Mouse (Mus musculus) thymus, postnatal 0 days (tissue): Measurements from ENCODE around the gene Sbk3. TPM values are rescaled to one million over a fixed set of nuclear protein-coding genes. Genes with fewer than 3 reads are reported as not detected.
"Not testable (repeated sequence)": the region's sequence is repeated elsewhere in the genome, so short reads cannot be mapped to it uniquely, and the experiment has no call there.

Source experiments
- DNase-seq: peaks from one replicate; pipeline ENCODE4 v3.0.0-alpha.2; 2015; ENCODE audit warnings: low spot score
- polyA plus RNA-seq: library from polyadenylated mRNA; unstranded; fragments of >200 nt; fragmentation: Nextera tagmentation; extraction: Ambion mirVana; gene quantifications from 2 replicates; pipeline ENCODE4 v1.2.1, GENCODE M21; 2015

The Sbk3 gene
- polyA plus RNA-seq, result not detected in 2 replicates

DNA sequence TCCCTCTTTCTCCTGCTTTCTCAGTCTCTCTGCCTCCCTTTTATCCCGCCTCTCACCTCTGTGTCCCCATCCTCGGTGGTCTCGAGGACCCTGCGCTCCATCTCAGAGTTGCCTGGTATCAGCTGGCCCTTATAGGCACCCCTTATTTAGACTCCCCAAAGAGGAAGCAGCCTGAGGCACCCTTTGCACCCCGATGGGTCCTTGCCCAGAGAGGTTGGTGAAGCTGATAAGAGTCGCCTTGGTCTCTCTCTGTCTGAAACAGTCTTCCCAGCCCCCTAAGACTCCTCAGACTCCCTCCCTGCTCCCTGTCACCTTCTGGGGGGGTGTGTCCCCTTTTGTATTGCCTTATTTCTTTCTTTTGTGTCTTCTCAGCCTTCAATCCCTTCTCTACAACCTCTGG, at the start of gene Sbk3:
TSS of gene Sbk3 (minus strand) at position 101 of the 400 bp plus-strand sequence.
- DNase-seq, result no peak

DNA sequence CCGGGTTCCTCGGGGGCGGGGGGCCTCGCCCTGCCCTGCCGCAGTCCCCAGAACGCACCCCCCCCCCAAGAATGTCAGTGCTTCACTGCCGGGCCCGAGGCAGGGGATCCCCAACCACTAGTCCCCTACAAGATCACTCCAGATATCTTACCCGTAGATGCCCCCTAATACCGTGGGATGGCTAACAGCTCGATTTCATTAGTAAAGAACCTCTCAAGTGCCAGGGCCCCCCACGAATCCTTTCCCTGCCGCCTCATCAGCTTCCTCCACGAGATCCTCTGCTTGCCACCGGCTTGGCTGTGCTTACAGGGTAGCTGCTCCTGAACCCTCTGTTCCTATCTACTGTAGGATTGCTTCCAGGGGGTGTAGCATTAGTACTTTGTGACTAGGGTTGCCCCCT, 49.7 kb upstream of the Sbk3 start:
- no peak for DNase-seq

DNA sequence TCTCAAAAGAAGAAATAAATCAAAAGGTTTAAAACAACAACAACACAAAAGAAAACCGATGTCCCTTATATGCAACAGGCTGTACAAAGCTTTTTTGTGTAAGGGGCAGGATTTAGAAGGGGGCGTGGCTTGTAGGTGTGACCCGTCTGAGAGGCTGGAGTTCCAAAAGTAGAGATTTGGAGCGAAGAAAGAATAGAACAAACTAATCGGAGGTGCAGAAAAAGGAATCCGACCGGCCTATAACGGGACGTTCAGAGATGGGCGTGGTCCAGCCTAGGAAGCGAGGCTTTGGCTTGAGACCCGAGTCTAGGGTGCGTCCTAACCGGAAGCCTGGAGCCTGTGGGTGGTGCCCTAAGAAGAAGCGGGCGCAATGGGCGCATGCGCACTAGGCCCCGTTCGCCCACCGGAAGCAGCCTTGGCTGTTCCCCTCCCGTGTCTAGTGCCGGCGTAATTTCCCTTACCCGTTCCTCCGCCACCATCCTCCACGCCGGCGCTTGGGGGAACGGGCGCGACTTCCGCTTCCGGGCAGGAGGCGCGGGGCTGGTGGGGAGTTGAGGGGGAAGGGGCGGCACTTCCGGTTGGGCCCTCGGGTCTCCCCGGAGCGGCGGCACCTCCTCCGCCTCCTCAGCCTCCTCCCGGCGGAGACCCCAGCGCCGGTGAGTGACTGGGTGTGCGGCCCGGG, 49.2 kb upstream of the Sbk3 start, which contains the start of the genes Zfp865 and Ccdc106:
TSS of gene Zfp865 (plus strand) at position 377 of the 682 bp plus-strand sequence.
TSS of gene Ccdc106 (plus strand) at position 554 of the 682 bp plus-strand sequence.
- peak; percentile 99 for DNase-seq

DNA sequence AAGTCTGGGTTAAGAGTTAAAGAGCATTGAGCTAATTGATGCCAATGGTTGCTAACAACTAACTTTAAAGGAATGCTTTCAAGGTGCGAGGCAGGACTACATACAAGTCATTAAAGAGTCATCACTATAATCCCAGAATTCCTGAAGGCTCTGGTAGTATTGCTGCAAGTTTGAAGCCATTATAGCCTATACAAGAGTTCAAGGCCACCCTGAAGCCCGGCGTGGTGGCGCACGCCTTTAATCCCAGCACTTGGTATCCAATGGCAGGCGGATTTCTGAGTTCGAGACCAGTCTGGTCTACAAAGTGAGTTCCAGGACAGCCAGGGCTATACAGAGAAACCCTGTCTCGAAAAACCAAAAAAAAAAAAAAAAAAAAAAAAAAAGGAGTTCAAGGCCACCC, 48.6 kb upstream of the Sbk3 start:
- not testable (repeated sequence) for DNase-seq

DNA sequence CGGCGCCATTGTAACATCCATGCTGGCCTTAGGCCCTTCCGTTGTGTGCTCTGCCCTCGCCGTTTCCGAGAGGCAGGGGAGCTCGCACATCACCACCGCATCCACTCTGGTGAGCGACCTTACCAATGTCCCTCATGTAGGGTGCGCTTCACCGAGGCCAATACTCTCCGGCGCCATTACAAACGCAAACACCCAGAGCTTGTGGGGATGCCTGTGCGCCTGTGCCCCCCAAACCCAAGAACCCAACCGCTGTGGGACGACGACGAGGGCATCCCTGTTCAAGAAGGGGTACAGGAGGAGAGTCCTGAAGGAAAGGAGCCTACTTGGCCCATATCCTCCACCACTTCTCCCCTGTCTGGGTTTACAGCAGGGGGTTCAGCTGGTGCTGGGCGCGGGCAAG, 47.0 kb upstream of the Sbk3 start:
- no peak for DNase-seq

DNA sequence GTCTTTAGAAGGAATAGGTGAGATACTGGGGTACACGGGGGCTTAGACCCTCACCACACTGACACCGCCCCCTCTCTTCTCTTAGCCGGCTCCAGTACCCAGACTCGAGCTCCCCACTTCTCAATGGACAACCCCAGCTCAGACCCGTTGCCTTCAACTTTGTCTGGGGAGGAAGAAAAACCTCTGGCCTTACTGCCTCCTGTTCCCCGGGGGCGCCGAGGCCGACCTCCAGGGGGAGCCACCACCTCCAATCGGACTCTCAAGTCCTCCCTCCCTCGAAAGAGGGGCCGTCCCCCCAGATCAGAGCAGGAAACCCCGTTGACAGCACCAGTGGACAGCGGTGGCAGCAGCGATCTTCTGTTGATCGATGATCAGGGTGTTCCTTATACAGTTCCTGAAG, 46.4 kb upstream of the Sbk3 start:
- no peak for DNase-seq

DNA sequence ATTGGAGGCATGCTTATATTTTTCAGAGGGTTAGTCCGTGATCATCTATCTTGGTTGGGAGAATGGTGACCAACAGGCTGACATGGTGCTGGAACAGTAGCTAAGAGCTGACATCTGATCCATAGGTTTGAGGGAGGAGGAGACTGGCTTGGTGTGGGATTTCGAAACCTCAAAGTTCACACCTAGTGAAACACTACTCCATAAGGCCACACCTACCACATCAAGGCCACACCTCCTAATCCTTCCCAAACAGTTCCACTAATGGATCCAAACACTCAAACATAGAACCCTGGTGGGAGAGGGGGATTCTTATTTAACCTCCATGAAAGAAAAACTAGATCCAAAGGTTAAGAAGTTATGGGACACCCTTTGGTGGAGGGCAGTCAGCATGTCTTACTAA, 46.0 kb upstream of the Sbk3 start:
- DNase-seq, result no peak

DNA sequence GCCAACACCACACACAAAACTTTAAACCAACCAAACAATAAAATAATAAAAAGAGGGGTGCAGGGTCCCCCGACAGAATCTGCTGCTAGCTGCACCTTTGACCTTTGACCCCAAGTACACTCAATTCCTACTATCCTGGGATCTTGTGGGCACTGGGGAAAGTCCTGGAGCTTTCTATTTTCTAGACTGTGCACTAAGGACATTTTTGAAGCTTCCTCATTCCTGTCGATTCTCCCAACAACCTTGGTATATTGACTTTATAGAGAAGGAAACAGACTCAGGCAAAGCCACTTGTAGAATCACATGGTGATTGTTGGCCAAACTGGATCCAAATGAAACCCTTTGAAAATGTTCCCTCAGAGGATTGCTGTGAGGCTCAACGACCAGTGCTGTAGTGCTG, 45.1 kb upstream of the Sbk3 start:
- DNase-seq, result no peak

DNA sequence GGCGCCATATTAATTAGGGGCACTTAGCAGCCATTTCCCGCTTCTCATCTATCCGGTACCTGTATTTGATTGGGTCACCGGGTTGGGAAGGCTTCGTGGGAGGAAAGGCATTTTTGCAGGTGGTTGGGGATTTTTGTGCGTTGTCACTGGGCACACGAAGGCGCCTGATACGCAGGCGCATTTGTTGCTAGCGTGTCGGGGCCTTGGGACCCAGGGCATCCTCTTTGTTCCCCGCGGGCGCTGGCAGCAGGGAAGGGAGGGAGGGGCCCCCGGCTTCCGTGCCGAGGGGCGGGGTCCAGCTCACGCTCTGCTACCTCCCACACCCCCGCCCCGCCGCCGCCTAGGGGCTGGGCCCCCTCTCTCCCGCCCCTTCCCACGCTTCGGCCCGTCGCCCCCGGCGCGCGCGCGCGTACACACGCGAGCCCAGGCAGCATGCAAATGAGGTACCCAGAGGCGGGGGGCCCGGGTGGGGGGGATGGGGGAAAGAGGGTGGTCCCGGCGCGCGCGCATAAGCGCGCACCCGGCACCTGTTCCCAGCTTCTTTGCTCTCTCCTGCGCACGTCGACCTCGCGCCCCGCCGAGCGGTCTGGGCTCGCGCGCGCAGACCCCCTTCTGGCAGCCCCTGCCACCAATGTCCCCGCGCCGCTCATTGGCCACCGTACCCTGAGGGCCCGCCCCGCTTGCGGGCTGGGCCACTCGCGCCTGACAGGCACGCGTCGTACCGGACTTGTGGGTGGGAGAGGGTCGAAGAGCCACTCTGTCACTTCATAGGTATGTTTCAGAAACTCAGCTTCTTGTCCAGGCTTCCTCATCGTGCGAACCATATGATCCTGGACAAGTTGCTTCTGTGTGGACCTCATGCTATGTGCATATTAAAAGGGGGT, 44.4 kb upstream of the Sbk3 start, which contains the start of gene Gm44973:
TSS of gene Gm44973 (plus strand) at position 379 of the 884 bp plus-strand sequence.
- DNase-seq, result peak; percentile 97

DNA sequence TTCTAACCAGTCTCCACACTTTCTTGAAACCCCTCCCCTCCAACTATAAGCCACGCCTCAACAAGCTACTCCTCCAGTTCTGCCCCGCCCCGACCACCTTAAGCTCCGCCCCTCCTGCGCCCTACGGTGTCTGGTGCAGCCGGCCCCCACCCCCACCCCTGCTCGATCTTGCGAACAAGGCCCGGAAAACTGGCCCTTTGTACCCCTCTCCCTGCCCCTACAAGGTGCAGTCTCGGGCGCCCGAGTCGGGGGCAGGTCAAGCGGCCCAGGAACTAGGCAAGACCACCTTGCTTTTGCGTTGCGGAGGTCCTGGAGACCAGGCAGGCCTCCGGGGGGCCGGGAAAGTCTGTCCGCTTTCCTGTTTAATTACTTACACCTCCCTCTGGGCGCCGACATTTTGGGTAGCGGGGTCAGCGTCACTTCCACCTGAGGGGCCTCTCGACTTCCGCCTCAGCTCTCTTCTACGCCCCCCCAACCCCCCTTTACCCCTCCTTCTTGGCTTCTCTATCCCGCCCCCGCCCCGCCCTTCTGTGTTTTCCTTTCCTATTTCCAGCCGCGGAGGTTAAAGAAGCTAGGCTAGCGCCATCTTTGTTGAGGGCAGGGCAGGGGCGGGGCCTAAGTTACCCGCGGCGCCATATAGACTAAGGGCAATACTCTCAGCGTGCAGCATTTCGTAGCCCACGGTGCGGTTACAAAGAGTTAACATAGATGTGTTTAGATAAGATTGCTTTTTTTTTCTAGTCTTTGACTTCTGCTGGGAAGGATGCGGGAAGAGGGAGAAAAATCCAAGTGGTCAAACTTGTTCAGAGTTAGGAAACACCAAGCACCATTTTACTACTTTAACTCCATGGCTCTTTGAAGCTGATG, 43.5 kb upstream of the Sbk3 start, which contains the start of the genes Zfp524 and Fiz1:
TSS of gene Zfp524 (plus strand) at position 165 of the 867 bp plus-strand sequence.
TSS of gene Fiz1 (minus strand) at position 447 of the 867 bp plus-strand sequence.
- peak; percentile 98 for DNase-seq

DNA sequence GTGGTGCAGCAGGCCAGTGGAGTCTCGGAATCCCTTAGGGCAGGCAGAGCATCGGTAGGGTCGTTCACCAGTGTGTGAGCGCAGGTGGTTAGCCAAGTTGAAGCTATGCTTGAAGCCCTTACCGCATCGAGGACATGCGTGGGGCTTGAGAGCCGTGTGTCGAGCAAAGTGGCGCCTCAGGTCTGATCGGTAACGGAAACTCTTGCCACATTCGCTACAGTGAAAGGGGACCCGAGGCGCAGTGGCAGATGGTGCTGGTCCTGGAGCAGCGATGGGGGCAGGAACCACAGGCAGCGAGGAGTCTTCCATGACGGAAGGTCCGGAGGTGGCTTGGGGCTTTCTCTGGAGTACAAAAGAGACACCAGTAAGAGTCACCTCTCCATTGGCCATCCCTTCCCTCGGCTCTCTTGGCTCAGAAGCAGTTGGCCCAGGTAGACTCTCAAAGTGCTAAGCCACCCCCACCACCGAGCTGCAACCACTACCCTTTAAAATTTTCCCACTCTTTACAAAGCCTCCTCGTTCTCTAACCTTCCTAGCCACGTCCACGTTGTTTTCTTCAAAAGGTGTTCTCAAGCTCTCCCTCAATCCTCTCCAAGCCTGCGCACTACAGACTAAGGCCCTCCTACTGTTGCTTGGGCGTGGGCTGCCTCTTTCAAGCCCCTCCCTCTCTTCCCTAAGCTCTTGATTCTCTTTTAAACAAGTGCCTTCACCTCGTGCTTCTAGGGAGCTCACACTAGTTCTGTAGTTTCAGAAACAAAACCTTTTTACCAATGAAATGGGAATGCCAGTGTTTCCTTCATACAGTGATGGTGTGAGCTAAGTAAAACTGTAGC, 41.9 kb upstream of the Sbk3 start:
- DNase-seq, result no peak

DNA sequence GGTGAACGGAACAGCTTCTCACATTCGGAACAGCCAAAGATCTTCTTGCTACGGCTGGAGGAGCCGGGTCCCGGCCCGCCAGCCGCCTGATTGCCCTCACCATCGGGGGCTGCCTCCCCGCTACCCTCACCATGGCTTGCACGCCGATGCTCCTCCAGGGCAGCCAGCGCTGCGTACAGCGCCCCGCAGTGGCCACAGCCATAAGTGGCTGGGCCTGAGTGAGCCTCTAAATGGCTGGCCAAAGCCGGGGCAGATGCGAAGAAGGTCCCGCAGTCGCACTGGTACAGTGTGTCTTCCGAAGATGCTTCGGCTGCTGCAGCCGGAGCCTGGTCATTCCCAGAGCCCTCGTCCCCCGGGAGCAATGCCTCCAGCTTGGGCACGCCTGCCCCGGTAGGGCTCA, 37.3 kb upstream of the Sbk3 start:
- DNase-seq, result no peak

DNA sequence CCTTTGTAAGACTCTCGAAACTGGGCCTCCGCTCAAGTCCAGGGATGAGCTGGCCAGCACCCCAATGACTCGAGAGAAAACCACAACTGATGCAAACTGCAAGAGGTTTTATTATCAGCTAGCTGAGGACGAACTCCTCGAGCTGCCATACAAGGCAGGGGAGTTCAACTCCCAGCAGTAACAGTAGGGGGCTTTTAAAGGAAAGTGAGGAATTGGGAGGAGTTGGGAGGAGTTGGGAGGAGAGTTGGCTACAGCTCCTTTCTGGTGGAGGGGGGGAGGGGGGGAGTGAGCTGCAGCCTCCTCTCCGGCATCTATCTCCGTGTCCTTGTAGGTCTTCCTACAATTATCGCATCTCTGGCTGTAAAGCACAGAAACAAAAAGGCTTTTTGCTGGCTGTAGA, 31.9 kb upstream of the Sbk3 start:
- DNase-seq, result not testable (repeated sequence)

DNA sequence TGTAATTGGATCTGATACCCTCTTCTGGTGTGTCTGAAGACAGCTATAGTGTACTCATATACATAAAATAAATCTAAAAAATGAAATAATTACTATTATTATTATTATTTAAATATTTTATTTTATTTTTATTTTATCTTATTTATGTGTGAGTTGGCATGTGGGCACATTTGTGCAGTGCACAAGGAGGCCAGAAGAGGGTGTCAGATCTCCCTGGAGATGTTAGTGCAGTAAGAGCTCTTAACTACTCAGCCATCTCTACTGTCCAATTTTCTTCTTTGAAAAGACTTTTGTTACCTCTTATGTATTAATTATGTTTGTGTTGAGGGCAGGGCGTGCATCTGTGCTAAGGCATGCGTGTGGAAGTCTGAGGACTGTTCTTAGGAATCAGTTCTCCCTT, 28.9 kb upstream of the Sbk3 start:
- DNase-seq, result peak; percentile 29

DNA sequence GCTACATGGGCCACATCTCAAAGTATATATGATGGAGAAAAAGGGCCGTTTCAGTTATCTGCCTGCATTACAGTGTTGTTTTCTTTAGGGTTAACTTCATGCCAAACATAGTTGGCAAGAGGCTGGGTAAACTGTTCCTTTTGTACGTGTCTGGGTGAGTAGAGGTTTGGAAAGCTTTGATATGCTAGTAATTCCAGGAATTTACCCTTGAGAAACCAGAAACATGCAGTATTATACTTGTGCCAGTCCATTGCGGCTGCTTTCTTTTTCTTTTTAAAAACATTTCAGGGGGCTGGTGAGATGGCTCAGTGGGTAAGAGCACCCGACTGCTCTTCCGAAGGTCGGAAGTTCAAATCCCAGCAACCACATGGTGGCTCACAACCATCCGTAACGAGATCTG, 26.0 kb upstream of the Sbk3 start:
- no peak for DNase-seq

DNA sequence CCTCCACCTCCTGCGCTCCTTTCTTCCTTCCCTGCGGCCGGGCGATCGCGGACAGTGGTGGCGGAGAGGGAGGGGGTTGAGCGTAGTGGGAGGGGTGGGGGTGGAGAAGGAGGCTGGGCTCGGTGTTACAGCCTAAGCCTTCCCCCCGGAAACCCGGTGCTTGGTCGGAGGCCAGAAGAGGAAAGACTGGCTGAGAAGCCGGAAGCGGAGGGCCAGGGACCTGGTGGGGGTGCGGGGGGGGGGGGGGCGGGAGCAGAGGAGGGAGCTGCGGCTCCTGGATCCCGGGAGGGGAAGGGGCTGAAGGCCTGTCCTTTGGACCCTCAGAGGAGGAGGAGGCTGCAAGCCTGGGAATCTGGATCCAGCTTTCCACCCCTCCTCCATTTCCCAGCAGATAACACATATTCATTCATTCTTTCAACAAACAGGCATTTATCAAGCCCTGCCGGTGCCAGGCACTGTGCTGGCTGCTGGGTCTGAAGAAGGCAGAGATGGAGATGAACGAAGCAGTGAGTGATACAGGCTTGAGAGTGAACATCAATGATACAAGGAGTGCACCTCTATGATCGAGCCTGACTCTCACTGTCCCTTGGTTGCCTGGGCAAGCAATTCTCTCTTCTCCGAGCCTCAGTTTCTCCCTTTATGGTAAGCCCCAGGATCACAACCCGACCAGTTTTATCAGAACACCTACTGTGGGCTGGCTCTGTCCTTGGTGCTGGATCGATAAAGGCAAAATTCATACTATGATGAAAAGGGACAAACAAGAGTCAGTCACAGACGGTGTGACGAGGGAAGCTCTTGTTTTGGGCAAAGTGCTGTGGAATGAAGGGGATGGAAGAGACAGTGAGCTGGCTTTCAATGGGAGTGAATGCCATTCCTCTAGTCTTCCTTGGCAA, 25.3 kb upstream of the Sbk3 start, which contains the start of gene Zfp579:
TSS of gene Zfp579 (minus strand) at position 156 of the 893 bp plus-strand sequence.
- DNase-seq, result peak; percentile 84

DNA sequence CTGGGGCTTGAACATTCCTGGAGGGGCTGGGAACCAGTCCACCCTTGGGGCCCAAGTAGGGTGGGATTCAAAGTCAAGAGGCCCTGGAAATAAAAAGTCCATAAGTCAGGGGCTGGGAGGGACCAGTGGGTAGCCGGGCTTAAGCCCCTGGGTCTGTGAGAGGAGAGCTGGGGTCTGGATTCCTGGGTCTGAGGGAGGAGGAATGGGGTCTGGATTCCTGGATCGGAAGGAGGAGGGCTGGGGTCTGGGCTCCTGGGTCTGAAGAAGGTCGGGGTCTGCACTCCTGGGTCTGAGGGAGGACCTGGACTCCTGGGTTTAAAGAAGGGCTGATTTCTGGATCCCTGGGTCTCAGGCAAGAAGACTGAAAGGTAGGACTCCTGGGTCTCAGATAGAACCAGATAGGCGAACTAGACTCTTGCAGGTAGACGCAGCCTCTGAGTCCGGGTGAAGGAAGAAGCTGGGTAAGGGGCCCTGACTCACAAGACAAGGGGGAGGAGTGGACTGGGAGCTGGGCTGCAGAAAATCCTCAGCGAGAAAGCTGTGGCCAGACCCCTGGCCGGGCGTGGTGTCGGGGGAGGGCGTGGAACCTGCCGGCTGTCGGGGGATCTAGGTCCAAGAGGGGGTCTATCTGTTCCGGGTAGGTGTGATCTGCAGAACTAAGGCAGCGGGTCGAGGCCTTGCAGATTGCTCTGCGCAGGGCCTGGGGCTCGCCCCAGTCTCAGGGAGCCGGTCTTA, 24.5 kb upstream of the Sbk3 start:
- DNase-seq, result no peak
